Mouse (Mus musculus): Measurements from ENCODE around the gene Gm21704. TPM values are rescaled to one million over a fixed set of nuclear protein-coding genes. Genes with fewer than 3 reads are reported as not detected.
"Not testable (repeated sequence)": the region's sequence is repeated elsewhere in the genome, so short reads cannot be mapped to it uniquely, and the experiment has no call there.

The Gm21704 gene
- polyA plus RNA-seq (2015; fragmentation: Nextera tagmentation; extraction: Ambion mirVana), result not detected in 2 replicates

DNA sequence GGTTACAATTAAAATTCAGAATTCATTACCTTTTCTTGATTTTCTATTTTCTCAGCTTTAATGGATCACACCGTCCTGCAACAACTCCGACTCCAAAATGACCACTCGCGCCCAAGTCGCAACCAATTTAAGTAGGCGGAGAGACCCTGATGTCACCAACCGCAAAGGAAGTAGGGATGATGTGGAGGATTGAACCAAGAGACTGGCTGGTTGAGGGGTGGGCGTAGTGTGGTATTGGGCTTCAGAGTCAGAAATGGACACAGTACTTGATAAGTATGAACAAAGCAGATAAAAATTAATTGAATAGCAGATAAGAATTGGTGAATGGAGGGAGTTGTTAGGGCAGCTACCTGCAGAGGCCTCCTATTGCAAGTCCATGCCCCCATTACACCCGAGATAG lies at the start of gene Gm21704, which contains the start of gene Gm21708:
Gene Gm21704, minus strand, starts transcription at position 101 of the 400 bp plus-strand sequence.
Gene Gm21708, minus strand, starts transcription at position 101 of the 400 bp plus-strand sequence.
- not testable (repeated sequence) for H3K27me3 ChIP-seq; H3K36me3 ChIP-seq; H3K9me3 ChIP-seq; H3K9ac ChIP-seq; H3K4me1 ChIP-seq (replicated peaks); ATAC-seq (ENCODE audit: low FRiP score, low read depth); H3K4me3 ChIP-seq; H3K4me2 ChIP-seq; H3K27ac ChIP-seq (replicated peaks)
- WGBS, result no CpG with 5 or more reads among the region's 9 CpGs

DNA sequence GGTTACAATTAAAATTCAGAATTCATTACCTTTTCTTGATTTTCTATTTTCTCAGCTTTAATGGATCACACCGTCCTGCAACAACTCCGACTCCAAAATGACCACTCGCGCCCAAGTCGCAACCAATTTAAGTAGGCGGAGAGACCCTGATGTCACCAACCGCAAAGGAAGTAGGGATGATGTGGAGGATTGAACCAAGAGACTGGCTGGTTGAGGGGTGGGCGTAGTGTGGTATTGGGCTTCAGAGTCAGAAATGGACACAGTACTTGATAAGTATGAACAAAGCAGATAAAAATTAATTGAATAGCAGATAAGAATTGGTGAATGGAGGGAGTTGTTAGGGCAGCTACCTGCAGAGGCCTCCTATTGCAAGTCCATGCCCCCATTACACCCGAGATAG lies 64.7 kb downstream of the Gm21704 start, which contains the start of gene Gm21693:
Gene Gm21693, minus strand, starts transcription at position 101 of the 400 bp plus-strand sequence.
- H3K4me1 ChIP-seq (replicated peaks); H3K27me3 ChIP-seq; H3K9me3 ChIP-seq; H3K9ac ChIP-seq; H3K27ac ChIP-seq (replicated peaks); H3K4me2 ChIP-seq; H3K36me3 ChIP-seq; ATAC-seq (ENCODE audit: low FRiP score, low read depth); H3K4me3 ChIP-seq: not testable (repeated sequence)
- WGBS, result no CpG with 5 or more reads among the region's 9 CpGs

DNA sequence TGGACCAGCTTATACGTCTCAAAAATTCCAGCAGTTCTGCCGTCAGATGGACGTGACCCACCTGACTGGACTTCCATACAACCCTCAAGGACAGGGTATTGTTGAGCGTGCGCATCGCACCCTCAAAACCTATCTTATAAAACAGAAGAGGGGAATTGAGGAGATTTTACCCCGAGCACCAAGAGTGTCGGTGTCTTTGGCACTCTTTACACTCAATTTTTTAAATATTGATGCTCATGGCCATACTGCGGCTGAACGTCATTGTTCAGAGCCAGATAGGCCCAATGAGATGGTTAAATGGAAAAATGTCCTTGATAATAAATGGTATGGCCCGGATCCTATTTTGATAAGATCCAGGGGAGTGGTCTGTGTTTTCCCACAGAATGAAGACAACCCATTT lies 69.3 kb downstream of the Gm21704 start:
- H3K4me1 ChIP-seq (replicated peaks); H3K4me2 ChIP-seq; H3K36me3 ChIP-seq; H3K9ac ChIP-seq; H3K27ac ChIP-seq (replicated peaks); H3K4me3 ChIP-seq; H3K27me3 ChIP-seq; ATAC-seq (ENCODE audit: low FRiP score, low read depth); H3K9me3 ChIP-seq: not testable (repeated sequence)
- no CpG with 5 or more reads among the region's 11 CpGs for WGBS

Other genes with a start within 250 kb of the Gm21704 start
- not detected in 2 replicates for gene Gm21677, start 103.7 kb downstream of the Gm21704 start, polyA plus RNA-seq (2015; fragmentation: Nextera tagmentation; extraction: Ambion mirVana)
- not detected in 2 replicates for gene Gm21693, start 64.8 kb downstream of the Gm21704 start, polyA plus RNA-seq (2015; fragmentation: Nextera tagmentation; extraction: Ambion mirVana)
- gene Gm21708, start within 50 bp of the Gm21704 start, polyA plus RNA-seq (2015; fragmentation: Nextera tagmentation; extraction: Ambion mirVana), result not detected in 2 replicates